Mouse (Mus musculus) bone marrow macrophage, adult 2 months (primary cell): ENCODE data around the gene Rplp2.

Source experiments
- CTCF ChIP-seq: IDR thresholded peaks from 2 replicates; pipeline ENCODE4 v1.5.1; 2012; ENCODE audit warnings: low read depth, mild to moderate bottlenecking, low read length, moderate library complexity
- POLR2A ChIP-seq: IDR thresholded peaks from 2 replicates; pipeline ENCODE4 v1.6.1; 2012; ENCODE audit warnings: mild to moderate bottlenecking, low read depth, low read length, borderline replicate concordance

- no peak for TF ChIP-seq CTCF
- TF ChIP-seq POLR2A = no peak
Observed at GRCm38 (mm10) chr7:141466045-141466394, 18.9 kb downstream of the Rplp2 start.
